Mouse (Mus musculus) skeletal muscle tissue, adult 2 months (tissue): ENCODE results near the gene Drosha.
"Not testable (repeated sequence)": the region's sequence is repeated elsewhere in the genome, so short reads cannot be mapped to it uniquely, and the experiment has no call there.

ENCODE experiments used
- DNase-seq: peaks from one replicate; pipeline ENCODE4 v3.0.0-alpha.2; 2012; ENCODE audit warnings: low read depth, low spot score

Drosha gene

DNA sequence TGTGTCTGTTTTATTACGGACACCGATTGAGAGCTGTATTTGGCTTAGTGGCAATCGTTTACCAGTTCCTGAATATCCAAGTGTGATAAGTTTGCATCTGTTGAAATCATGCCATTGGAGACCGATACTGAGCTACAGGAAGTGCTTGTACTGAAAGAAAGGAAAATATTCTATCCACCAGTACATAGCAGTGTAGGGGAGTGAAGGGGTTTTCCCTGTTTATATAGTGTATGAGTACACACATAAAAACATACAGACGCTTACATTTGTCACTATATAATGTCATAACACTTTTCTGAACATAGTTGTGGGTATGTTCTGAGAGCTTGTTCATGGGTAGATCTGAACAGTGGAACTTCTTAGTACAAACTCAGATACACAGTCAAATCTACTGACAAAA lies 106.9 kb downstream of the Drosha start:
- DNase-seq = no peak

DNA sequence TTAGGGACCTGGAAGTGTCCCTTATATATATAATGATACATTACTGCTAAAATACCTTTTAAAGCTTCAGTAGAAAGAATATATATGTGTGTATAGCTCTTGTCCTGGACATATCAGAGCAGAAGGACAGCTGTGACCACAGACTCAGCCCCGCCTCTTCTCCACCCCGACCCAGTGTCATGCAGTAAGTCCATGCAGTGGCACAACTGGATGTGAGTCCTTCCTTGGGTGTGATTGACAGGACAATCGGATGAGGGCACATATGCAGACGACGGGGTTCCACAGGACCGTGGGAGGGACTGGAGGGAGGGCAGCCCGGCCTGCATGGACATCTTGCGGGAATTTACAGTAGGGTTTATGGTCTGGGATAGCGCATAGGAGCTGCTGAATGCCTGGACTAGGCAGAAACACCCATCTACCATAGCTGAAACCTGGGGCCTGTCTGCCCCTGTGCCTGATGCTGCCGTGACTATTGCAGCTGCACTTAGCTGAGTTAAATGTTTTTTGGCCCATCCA lies 111.7 kb downstream of the Drosha start:
- no peak for DNase-seq

DNA sequence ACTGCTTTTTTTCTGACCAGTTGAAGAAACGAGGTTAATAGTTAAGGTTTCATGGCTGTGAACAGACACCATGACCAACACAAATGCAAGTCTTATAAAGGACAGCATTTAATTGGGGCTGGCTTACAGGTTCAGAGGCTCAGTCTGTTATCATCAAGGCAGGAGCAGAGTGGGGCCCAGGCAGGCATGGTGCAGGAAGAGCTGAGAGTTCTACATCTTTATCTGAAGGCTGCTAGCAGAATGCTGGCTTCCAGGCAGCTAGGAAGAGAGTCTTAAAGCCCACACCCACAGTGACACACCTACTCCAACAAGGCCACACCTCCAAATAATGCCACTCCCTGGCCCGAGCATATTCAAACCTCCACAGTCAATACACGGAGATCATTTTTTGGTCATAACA lies 112.7 kb downstream of the Drosha start:
- not testable (repeated sequence) for DNase-seq

DNA sequence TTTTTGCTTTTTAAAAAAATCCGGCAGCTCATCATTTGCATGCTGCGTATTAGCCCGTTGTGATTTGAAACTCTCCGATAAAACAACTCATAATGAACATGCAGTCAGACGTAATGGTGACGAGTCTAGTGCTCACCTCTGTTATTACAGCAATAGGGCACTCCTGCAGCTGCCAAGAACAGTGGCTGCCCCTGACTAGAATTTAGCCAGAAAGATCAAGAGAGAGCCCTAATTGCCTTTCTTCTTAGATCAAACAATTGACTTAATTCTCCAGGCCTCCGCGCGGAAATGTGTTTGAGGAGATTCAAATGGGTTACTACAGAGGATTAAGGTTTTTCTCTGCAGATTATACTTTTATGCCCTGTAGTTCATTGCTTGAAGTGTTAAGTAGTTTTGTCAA lies 116.5 kb downstream of the Drosha start:
- no peak for DNase-seq

DNA sequence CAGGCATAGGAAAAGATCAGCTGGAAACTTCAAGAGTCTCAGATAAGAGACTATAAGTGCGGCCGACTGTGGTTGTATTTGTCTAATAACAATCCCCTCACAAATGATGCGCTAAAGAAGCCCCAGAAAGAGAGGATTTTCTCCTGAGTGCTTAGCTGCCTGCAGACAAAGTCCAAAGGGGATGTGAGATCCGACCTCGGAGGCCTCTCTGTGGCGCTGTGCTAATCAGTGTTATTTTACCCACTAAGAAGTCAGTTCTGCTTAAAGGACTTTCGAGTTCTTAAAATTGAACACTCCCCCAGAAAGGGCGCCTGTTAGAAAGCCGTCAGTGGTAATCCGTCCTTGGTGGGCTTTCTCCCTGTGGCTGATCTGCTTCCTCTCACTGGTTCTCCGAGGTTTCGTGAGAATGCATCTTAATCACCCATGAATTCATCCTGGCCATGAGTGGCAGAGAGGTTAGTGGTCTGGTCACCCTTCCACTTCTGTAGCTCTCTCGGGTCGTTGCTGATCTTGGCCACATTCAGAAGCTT lies 117.1 kb downstream of the Drosha start:
- no peak for DNase-seq

DNA sequence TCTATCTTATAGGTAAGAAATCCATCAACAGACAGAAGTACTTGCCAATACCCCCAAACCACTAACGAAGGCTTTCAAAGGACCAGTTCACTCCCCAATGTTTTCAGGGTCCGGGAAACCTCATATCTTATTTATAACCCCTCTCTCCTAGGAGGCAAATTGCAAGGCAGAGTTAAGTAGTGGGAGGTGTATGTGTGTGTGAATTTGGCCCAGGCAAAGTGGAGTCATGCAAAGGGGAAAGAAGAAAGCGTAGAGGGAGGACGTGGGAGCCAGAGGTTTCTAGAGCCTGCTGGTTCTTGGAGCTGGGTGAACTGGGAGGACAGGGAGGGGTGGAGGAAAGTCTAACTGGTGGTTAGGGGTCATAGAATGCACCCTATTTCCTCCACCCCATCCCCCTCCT lies 117.8 kb downstream of the Drosha start:
- no peak for DNase-seq

DNA sequence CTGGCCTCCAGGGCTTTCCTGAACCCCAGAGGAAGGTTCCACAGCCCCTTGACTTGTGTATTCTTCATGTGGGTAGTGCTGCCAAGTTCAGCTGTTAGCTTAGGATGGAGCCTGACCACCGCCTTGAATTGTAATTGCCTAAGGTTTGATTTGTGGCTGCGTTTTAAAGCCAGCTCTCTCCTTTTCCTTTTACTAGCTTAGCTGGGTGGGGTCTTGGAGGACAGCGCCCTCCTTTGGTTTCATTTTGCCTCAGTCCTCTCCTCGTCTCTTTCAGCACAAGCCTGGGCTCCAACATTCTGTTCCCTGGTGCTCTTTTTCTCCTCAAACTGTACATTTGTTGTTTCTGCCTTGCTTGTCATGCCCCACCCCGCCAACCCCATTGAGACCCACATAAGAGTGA lies 133.4 kb downstream of the Drosha start:
- DNase-seq = no peak

DNA sequence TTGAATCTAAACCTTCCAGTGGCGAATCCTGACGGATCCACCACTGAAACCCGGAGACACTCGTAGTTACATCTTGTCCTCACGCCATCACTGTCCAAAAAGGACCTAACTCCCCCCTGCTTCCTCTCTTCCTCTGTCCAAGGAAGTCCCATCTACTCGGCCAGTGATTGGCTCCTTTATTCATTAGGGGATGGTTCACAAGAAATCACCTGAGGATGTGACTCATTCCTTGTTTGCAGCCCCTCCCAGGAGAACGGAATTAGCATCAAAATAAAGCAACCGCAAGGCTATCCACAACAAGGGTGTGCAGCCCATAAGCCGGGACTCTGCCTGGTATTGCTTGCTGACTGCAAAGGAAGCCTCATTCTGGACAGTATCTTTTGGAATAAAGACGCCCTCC lies 137.6 kb downstream of the Drosha start:
- DNase-seq = no peak

DNA sequence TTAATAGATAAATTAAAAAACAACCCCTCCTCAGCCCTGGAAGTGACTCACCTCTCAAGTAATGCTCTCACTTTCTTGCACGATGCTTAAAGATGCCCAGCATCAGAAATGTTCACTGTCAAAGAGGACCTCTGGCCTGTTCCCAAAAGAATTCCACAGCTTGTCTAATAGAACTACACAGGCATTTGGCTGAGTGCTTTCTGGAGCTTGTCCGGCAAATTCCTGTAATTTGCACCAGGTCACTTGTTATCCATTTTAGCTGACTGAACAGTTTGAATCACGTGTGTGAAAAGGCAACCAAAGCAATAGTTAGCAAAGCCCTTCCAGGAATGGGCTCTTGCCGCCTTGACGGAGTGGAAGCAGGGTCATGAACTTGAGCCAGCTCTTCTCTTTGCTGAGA lies 140.6 kb downstream of the Drosha start:
- no peak for DNase-seq

DNA sequence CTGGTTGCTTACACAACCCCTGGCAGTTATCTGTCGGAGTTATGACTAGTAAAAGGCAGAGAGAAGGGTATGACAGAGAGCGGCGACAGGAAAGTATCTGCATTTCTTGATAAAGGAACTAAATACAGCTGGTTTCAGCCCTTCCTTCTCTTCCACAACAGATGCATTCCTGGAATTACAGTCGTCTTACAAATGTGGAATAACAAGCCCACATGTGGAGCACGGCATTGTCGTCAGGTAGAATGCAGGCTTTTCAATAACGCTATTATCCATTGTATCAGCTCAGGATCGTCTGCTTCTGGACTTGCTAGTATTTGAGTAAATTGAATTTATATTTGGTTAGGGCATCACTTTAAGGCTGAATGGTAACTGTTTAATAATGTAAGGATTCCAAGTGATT lies 144.2 kb downstream of the Drosha start:
- no peak for DNase-seq

DNA sequence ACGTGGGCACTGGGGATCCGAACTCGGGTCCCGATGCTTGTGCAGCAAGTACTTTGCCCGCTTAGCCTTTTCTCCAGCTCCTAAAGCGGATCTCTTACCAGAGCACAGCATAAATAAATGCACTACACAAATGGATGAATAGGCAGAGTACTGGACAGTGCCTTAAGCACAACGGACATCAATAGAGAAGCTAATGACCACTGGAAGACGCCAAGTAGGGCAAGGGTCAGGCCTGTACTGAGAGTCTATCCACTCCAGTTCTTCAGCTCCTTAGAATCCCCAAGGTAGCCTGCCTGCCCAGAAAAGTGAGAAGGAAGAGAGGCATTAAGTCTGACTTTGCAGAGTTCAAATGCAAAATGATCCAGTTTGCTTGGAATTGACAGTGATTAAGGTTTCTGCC lies 147.8 kb downstream of the Drosha start:
- DNase-seq = no peak
